Mouse (Mus musculus): ENCODE data around the gene Mthfsd.

Gene Mthfsd

GRCm38 (mm10) chr8:121088281-121088680 is 19.9 kb downstream of the Mthfsd start:
- no peak for DNase-seq

- no peak for DNase-seq
These were observed 21.9 kb downstream of the Mthfsd start for GRCm38 (mm10) chr8:121086004-121086900.

GRCm38 (mm10) chr8:121085561-121085960 is 22.6 kb downstream of the Mthfsd start:
- no peak for DNase-seq

GRCm38 (mm10) chr8:121085011-121085410 is 23.2 kb downstream of the Mthfsd start:
- no peak for DNase-seq

- no peak for DNase-seq
These were observed 23.8 kb downstream of the Mthfsd start, which contains the start of gene Foxf1 for GRCm38 (mm10) chr8:121084210-121084951. Gene Foxf1 (plus strand): TSS chr8:121084386.

- DNase-seq, result no peak
These were observed 24.3 kb downstream of the Mthfsd start for GRCm38 (mm10) chr8:121083936-121084209.

- no peak for DNase-seq
These were observed 24.9 kb downstream of the Mthfsd start for GRCm38 (mm10) chr8:121083093-121083935.

GRCm38 (mm10) chr8:121082218-121083092 is 25.7 kb downstream of the Mthfsd start:
- no peak for DNase-seq

- no peak for DNase-seq
These were observed 26.8 kb downstream of the Mthfsd start for GRCm38 (mm10) chr8:121081398-121081797.

GRCm38 (mm10) chr8:121080361-121081090 is 27.7 kb downstream of the Mthfsd start:
- DNase-seq, result no peak

- DNase-seq, result no peak
These were observed 28.2 kb downstream of the Mthfsd start for GRCm38 (mm10) chr8:121079944-121080343.

- DNase-seq, result no peak
These were observed 29.0 kb downstream of the Mthfsd start for GRCm38 (mm10) chr8:121079201-121079600.

GRCm38 (mm10) chr8:121078721-121079120 is 29.5 kb downstream of the Mthfsd start:
- DNase-seq, result no peak

- no peak for DNase-seq
These were observed 31.6 kb downstream of the Mthfsd start for GRCm38 (mm10) chr8:121076555-121076954.

- DNase-seq, result no peak
These were observed 32.3 kb downstream of the Mthfsd start for GRCm38 (mm10) chr8:121075936-121076335.

- DNase-seq, result no peak
These were observed 33.4 kb downstream of the Mthfsd start for GRCm38 (mm10) chr8:121074848-121075145.

GRCm38 (mm10) chr8:121074108-121074847 is 33.9 kb downstream of the Mthfsd start:
- no peak for DNase-seq

GRCm38 (mm10) chr8:121073174-121074107 is 34.8 kb downstream of the Mthfsd start:
- DNase-seq, result no peak

GRCm38 (mm10) chr8:121072406-121073130 is 35.6 kb downstream of the Mthfsd start:
- DNase-seq, result no peak

All from right cerebral cortex, adult 18-20 months (tissue).